Mouse (Mus musculus) T-helper 17 cell (primary cell): ENCODE measurements around the gene Cyp4a31.
"Not testable (repeated sequence)": the region's sequence is repeated elsewhere in the genome, so short reads cannot be mapped to it uniquely, and the experiment has no call there.

Experiments used
- in situ Hi-C, 2 experiments: fragments of 300-600 bp; cut with MboI, MseI; formaldehyde crosslinking; loops; 1 replicate in 1 of 2; 2 replicates in 1 of 2; pipeline ENCODE4 v1.15.1; 2025; ENCODE audit warnings: high pct_unique_total_duplicates in 2 of 2

Gene Cyp4a31

DNA sequence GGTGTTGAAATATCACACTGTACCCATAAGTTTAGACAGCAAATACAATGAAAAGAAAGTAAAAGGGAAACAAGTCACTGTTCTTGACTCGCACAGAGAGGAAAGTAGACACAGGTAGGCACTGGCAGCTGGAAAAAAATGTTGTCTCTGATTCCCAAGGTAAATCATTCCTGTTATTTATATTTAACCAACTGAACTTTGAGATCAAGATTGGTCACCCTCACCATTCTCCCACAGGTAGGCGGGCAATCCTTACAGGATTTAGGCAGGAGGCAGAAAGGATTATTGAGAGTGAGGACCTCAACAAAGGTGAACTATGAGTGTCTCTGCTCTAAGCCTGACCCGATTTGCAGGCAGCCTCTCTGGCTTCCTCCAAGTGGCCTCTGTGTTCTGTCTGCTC, at the start of gene Cyp4a31:
Gene Cyp4a31 (plus strand): TSS at position 249 of the 400 bp plus-strand sequence.
- in situ Hi-C loops, result loop anchor here in 1 of 2 experiments (5.0 kb wide), 1 partner anchor 39 kb away; the partner anchor contains the start of gene Cyp4a32

DNA sequence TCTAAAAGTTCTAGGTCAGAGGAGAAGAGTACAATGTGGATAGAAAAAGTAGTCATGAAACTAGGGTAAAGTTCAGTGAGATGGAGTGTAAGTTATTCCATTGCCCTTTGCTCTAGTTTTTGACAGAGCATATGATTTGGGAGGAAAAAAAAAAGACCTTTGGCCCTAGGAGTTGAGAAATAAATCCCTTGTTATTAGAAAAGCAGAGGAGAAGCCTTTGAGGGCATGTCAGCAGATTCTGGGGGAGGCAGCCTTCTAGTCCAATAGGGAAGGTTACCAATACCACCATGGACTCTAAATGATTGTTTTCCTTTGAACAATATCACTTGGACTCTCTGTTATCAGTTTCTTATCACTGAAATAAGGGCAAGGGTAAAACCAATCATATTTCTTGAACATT, 49.5 kb upstream of the Cyp4a31 start:
- in situ Hi-C loops, result not testable (repeated sequence)

DNA sequence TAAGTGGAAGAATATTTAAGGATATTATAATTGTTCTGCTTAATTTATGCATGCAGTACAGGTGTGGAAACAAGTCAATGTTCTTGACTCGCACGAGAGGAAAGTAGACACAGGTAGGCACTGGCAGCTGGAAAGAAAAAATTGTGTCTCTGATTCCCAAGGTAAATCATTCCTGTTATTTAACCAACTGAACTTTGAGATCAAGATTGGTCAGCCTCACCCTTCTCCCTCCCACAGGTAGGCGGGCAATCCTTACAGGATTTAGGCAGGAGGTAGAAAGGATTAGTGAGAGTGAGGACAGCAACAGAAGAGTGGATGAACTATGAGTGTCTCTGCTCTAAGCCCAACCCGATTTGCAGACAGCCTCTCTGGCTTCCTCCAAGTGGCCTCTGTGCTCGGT, 45.4 kb upstream of the Cyp4a31 start, which contains the start of gene Cyp4a10:
Gene Cyp4a10 (plus strand): TSS at position 265 of the 400 bp plus-strand sequence.
- in situ Hi-C loops, result loop anchor here (5.0 kb wide), 2 partner anchors 39 to 84 kb away; partner anchors contain the start of gene Cyp4a32 (in 2 of the 2)

DNA sequence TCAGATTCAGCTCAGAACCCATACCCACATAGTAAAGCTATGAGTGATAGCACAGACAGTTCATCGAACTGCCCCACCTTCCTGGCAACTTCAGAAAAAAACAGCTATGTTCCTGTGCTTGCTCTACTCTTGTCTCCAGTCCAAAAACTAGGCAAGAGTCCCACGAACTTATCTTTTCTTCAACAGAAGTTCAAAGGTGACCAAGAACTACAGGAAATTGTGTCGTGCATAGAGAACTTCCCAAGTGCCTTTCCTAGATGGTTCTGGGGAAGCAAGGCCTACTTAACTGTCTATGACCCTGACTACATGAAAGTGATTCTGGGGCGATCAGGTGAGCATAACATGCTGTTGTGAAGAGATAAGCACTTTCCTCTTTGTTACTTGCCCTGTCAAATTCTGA, 44.0 kb upstream of the Cyp4a31 start:
- in situ Hi-C loops, result loop anchor here (5.0 kb wide), 2 partner anchors 38 to 83 kb away; partner anchors contain the start of gene Cyp4a32 (in 2 of the 2)

DNA sequence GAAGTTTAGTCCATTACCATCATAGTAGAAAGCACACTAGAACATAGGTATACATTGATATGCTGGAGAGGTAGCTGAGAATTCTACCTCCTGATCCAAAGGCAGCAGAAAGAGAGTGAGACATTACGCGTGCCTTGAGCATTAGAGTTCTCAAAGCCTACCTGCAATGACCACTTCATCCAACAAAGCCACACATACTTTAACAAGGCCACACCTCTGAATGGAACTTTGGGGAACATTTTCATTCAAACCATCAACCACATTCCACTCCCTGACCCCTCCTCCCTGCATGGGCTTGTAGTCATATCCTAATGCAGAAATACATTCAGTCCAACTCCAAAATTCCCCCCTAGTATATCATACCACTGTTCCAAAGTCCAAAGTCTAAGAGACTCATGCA, 41.7 kb upstream of the Cyp4a31 start:
- in situ Hi-C loops, result no loop called here

DNA sequence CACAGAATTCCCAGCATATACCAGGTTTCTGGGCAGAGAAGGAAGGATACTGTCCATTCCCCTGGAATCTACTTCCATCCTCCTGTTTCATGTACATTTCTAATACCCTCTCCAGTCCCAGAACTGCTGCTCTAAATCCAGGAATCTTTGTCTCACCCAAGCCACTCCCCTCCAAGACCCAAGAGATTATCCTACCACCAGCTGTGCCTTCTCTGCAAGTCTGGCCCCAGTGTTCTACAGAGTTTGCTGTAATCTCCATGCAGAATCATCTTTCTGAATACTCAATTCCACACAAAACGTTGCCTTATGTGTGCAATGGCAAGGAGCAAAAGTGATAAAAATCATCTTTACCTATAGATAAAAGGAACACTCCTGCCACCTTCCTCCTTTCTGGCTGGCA, 18.3 kb upstream of the Cyp4a31 start:
- in situ Hi-C loops, result no loop called here

DNA sequence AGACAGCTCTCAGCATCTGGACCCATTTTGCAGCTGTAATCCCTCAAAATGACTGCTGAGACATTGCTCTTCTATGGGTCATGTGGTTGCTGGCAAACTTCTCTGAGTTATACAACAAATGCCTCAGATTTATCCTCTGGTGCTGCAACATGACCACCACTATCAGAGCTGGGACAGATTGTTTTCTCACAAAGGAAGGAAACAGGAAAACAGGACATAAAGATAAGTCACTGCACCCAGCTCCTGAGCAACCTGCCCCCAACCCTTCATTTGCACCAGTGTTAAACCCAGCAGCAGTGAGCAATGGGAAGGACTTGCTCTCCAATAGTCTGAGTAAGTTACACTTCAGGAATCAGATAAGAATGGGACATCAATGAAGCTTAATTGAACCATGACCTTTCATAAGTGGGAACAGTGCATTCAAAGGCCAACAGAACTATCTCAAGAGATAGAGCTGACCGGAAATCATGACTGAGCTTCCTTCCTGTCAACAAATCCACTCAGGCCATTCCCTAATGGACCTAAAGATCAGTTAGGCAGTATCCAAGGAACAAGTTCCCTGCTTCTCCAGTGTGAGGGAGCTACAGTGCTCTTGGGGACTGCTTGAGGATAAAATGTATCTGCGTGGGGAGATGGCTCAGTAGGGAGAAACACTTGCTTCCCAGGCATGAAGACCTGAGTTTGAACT, 17.2 kb upstream of the Cyp4a31 start:
- in situ Hi-C loops, result no loop called here

DNA sequence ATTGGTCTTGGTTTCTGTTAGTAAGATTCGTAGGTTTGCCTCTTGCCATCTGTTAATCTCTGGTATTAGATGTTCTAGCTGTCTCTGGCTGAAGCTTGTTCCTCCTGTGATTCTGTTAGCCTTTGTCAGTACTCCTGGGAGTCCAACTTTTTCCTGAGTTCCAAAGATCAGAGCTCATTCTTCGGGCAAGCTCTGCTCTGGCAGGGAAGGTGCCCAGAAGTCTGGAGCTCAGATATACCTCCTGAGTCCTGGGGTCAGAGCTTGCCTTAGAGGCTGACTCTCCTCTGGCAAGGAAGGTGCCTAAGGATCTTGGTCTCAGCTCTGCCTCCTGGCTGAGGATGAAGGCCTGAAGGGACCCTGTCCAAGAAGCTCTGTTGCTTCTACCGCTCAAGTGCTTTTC, 10.7 kb upstream of the Cyp4a31 start:
- in situ Hi-C loops, result no loop called here

DNA sequence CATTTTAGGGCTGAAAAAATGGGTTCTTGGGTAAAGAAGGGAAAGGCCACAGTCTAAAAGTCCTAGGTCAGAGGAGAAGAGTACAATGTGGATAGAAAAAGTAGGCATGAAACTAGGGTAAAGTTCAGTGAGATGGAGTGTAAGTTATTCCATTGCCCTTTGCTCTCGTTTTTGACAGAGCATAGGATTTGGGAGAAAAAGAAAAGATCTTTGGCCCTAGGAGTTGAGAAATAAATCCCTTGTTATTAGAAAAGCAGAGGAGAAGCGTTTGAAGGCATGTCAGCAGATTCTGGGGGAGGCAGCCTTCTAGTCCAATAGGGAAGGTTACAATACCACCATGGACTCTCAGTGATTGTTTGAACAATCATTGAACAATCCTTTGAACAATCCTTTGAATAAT, 7.9 kb upstream of the Cyp4a31 start:
- in situ Hi-C loops, result loop anchor here in 1 of 2 experiments (5.0 kb wide), 1 partner anchor 38 kb away; the partner anchor contains the start of gene Cyp4a10

DNA sequence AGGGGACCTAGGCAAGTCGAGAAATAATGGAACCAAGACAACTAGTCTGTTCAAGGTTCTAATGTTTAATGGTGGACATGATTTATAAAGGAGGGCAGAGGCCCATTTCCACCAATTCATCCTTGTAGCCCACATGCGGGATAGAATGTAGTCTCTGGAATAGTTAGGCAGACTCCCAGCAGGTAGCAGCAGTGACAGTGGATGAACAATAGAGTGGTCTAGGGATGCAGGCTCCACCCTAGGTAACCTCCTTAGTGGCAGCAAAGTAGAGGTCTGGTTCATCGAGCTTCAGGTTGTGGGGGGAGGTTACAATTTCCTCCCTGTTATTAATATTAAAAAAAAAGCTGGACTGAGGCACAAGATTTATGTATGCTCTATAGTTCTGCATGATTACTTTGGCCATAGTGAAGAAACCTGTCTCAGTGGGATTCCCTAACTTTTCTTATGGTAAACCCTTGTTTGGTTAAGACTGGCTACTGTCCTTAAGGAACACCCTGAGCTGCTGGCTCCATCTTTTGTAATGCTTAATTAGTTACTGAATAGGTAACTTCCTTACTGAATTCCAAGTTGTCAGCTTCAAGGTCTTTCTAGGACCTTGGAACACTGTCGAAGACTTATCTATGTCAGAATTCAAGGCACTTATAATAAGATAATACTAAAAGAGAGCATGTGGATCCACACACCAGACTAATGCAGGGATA, 5.4 kb upstream of the Cyp4a31 start:
- in situ Hi-C loops, result loop anchor here in 1 of 2 experiments (5.0 kb wide), 1 partner anchor 41 kb away; the partner anchor contains the start of gene Cyp4a10

DNA sequence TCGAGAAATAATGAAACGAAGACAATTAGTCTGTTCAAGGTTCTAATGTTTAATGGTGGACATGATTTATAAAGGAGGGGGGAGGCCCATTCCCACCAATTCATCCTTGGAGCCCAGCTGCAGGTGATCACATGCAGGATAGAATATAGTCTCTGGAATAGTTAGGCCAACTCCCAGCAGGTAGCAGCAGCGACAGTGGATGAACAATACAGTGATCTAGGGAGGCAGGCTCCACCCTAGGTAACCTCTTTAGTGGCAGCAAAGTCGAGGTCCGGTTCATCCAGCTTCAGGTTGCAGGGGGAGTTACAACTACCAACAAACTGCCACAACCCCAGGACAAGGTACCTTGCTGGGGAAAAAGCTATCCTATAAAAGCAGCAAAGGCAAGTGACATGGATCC, 2.2 kb upstream of the Cyp4a31 start:
- in situ Hi-C loops, result loop anchor here in 1 of 2 experiments (5.0 kb wide), 1 partner anchor 41 kb away; the partner anchor contains the start of gene Cyp4a32

DNA sequence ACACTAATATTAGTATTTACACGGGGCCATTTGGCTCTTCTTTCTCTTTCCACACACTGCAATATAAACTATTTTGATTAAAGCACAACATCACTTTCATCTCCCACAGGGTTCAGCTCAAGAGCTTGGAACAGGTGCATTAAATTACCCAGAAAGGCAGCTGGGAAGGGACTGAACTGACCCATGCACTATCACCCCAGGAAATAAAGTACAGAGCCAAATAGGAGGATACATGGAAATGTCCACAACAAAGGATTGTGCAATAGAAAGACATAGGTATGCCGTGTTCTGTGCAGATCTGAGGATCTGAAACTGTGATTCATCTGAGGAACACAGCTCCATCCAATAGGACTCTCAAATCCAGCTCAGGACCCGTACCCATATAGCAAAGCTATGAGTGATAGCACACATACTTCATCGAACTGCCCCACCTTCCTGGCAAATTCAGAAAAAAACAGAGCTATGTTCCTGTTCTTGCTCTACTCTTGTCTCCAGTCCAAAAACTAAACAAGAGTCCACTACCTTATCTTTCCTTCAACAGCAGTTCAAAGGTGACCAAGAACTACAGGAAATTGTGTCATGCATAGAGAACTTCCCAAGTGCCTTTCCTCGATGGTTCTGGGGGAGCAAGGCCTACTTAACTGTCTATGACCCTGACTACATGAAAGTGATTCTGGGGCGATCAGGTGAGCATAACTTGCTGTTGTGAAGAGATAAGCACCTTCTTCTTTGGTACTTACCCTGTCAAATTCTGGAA, 1.2 kb downstream of the Cyp4a31 start:
- in situ Hi-C loops, result loop anchor here in 1 of 2 experiments (5.0 kb wide), 1 partner anchor 38 kb away; the partner anchor contains the start of gene Cyp4a32

DNA sequence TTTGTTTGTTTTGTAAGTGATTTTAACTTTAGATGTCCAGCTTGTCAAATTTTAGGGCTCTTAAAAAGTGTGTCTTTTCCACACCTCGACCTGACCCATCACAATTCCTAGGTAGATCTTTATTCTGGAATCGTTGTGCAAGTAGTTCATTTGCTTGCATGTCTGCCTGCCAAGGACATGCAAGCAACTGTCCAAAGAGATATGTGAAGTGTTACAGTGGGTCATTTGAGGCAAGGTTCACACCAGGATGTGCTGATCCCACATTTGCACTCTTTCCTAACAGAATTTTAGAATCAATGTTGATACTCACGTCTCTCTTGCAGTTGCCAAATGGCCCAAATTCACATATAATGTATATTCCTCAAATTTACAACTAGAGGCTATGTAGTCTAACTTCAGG, 11.8 kb downstream of the Cyp4a31 start:
- in situ Hi-C loops, result no loop called here

DNA sequence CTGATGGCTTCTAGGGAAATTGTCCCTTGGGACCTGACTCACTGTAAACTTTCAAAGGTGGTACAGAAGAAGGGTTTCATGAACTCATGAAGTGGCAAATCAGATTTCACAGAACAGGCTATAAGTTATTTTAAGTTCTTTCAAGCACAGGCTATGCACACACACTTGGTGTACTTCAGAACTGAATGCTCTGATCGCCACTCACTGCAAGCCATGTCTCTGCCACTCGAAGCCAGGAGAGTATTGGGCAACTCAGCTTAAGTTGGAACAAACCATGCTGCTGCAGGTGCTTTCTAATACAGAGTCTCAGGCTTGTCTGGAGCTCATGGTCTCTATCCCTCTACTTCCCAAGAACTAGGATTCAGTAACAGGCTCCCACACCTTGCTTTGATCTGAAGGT, 12.3 kb downstream of the Cyp4a31 start:
- in situ Hi-C loops, result no loop called here

DNA sequence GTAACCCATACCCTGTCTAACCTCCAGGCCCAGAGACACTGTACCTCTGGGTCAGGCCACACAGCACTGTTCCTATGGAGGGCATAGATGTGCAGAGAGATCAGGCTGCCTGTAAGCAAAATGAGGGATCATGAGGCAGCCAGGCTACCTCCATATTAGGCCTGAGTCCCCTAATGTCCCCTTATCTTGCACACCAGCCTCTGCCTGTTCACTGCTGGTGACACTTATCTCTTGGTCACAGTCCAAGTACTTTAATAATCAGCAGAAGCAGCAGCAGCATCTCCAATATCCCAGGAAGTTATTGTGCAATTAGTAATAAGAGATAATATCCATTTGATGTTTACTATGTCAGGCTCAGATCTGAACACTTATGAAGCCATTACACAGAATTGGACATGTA, 19.6 kb downstream of the Cyp4a31 start:
- in situ Hi-C loops, result no loop called here

DNA sequence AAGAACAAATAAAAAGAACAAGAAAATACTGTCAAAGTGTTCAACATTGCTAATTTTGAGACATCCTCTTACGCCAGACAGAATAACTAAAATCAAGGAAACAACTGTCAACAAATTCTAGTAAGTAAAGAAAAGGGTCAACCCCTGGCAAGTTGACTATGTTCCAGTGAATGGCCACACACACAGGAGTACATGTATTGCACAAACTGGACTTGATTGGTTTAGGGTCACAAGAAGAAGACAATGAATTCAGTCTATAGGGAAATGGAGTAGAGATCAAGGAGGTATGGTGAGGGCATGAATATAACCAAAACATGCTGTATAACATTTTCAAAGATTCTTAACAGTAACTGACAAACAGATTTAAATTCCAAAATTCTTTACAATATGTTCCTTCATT, 32.9 kb downstream of the Cyp4a31 start:
- in situ Hi-C loops, result no loop called here

DNA sequence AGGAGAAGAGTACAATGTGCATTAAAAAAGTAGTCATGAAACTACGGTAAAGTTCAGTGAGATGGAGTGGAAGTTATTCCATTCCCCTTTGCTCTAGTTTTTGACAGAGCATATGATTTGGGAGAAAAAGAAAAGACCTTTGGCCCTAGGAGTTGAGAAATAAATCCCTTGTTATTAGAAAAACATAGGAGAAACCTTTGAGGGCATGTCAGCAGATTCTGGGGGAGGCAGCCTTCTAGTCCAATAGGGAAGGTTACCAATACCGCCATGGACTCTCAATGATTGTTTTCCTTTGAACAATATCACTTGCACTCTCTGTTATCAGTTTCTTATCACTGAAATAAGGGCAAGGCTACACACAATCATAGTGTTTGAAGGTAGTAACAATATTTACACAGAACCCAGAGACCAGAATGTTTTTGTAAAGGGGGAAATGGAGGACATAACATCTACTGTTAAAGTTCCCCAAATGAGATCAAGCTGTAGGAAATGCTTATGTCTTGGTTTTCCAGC, 33.4 kb downstream of the Cyp4a31 start:
- in situ Hi-C loops, result no loop called here

DNA sequence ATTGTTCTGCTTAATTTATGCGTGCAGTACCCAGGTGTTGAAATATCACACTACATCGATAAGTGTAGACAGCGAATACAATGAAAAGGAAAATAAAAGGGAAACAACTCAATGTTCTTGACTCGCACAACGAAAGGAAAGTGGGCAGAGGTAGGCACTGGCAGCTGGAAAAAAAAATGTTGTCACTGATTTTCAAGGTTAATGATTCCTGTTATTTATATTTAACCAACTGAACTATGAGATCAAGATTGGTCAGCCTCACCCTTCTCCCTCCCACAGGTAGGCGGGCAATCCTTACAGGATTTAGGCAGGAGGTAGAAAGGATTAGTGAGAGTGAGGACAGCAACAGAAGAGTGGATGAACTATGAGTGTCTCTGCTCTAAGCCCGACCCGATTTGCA, 37.2 kb downstream of the Cyp4a31 start, which contains the start of gene Cyp4a32:
Gene Cyp4a32 (plus strand): TSS at position 359 of the 400 bp plus-strand sequence.
- in situ Hi-C loops, result loop anchor here (5.0 kb wide), 2 partner anchors 38 to 83 kb away; partner anchors contain the start of genes Cyp4a10 (in 2 of the 2) and Cyp4a31 (in 1 of the 2)

DNA sequence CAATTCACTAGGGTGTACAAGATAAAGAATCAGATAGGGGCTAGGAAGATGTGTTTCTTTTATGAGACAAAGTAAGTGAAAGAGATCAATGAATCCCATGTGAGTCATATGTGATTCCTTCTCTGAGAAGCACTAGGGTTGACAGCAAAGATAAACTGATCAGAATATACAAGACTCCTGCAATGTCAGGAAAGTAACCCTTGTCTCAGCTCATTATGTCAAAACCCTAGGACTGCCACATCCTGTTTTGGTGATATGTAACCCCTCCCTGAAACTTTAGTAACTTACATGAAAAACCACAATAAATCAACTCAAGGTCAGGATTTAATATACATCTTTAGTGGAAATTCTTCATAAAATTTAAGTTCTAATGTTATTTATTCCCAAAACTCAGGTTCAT, 50.6 kb downstream of the Cyp4a31 start:
- in situ Hi-C loops, result no loop called here

DNA sequence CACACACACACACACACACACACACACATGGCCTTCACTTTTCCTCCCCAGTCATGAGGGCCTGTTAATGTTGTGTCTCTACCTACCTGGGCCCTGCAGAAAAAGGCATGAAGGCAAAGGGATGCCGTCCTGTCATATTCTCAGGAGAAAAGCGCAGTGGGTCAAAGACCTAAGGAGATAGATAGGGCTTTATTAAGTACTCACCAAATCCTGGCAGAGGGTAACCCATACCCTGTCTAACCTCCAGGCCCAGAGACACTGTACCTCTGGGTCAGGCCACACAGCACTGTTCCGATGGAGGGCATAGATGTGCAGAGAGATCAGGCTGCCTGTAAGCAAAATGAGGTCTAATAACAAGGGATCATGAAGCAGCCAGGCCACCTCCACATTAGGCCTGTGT, 62.1 kb downstream of the Cyp4a31 start:
- in situ Hi-C loops, result not testable (repeated sequence)
